Mouse (Mus musculus): Measurements from ENCODE around the gene Snw1. TPM values are rescaled to one million over a fixed set of nuclear protein-coding genes. Genes with fewer than 3 reads are reported as not detected.

Gene Snw1
- polyA plus RNA-seq, 1 experiment from 2014 or later, result 152 TPM

DNA sequence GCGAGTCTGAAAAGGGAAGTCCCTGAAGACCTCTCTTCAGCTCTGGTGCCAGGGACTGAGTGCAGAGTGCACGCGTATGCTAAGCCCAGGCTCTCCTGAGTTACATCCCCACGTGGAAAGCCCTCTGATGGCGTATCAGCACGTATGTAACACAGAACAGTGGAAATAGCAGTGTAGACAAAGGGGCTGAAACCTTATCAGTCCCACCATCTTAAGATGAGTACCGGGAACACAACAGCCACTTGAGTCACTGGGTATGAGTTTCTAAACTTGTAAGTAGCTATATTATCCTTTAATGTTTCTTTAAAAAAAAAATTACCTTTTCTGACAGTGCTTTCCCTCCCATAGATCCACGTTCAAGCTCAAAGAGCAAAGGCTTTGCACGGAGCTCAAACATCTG, 22.6 kb downstream of the Snw1 start:
- Histone ChIP-seq H3K9ac (replicated peaks) (no peak overlapping the region), H3K4me3 (replicated peaks) (no peak overlapping the region), H3K27me3 (no peaks in the 10 kb centered on the region), H3K9me3 (no peaks in the 10 kb centered on the region), H3K36me3 (peaks cover 85% of the 10 kb centered on the region), H3K4me1 (replicated peaks) (0 out of 2 replicates have a peak, but pooled peaks cover 7% of the 10 kb centered on the region), H3K4me2 (no peak overlapping the region), H3K27ac (no peak overlapping the region)
- no peak for ATAC-seq (ENCODE audit: insufficient number of reproducible peaks, insufficient read depth, low FRiP score, low TSS enrichment, low read depth)
- WGBS, result 89% methylated on average over 9 of the region's 9 CpGs

DNA sequence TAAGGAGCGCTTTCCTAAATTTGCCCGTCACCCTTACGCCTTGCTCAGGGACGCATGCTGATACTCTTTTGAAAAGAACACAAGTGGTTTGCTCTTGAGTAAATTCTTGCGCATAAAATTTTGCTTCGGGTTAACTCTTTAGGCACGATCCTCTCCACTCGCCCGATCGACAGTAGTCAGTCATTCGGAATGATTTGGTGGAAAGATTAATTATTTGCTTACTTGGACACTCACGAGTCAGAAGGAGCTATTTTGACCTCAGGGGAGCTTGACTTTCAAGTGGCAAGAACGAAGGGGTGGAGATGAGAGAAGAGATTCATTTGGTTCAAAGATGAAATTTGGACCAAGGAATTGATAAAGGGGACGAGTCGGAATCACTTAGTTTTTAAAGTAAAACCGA, 27.9 kb downstream of the Snw1 start:
- 3% methylated on average over 16 of the region's 16 CpGs for WGBS
- peak overlapping the region; percentile 75 for H3K4me2 ChIP-seq
- ATAC-seq (ENCODE audit: insufficient number of reproducible peaks, insufficient read depth, low FRiP score, low TSS enrichment, low read depth), result no peak
- H3K4me1 ChIP-seq (replicated peaks), result peaks cover 19% of the 10 kb centered on the region
- no peaks in the 10 kb centered on the region for H3K27me3 ChIP-seq
- peak overlapping the region; percentile 90; the same call in 1 of the 2 replicates for H3K9ac ChIP-seq (replicated peaks)
- peaks cover 58% of the 10 kb centered on the region for H3K36me3 ChIP-seq
- H3K27ac ChIP-seq, result no peak overlapping the region
- H3K4me3 ChIP-seq (replicated peaks), result peak overlapping the region; percentile 94
- no peaks in the 10 kb centered on the region for H3K9me3 ChIP-seq

DNA sequence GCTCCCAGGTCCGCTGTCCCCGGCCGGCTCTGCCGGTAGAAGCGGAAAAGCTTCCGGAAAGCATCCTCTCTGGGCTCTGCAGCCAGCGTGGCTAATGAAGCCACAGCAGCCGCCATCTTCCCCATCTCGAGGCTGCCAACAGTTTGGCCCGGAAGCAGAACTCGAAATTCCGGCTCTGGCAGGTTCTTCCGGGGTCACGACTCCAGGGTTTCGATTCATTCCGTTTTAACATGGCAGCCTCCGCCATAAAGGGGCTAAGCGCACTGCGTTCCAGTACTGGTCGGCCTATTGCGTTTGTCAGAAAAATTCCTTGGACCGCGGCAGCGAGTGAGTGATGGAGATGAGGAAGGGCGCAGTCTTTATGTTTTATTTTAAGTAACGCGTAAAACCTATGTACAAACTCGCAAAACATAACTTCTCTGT, 28.4 kb downstream of the Snw1 start, which contains the start of the genes Slirp and Alkbh1:
Gene Slirp, plus strand, starts transcription at position 197 of the 423 bp plus-strand sequence.
Gene Alkbh1, minus strand, starts transcription at position 318 of the 423 bp plus-strand sequence.
- H3K27me3 ChIP-seq, result no peaks in the 10 kb centered on the region
- WGBS, result under 1% methylated on average over 28 of the region's 28 CpGs
- H3K9ac ChIP-seq (replicated peaks), result peak within 1 kb of the TSS; percentile 90
- H3K4me1 ChIP-seq (replicated peaks), result peaks cover 19% of the 10 kb centered on the region
- H3K27ac ChIP-seq, result peak within 1 kb of the TSS; percentile 89
- peak within 1 kb of the TSS; percentile 94 for H3K4me3 ChIP-seq (replicated peaks)
- H3K36me3 ChIP-seq, result peaks cover 58% of the 10 kb centered on the region
- peak; percentile 92 for ATAC-seq (ENCODE audit: insufficient number of reproducible peaks, insufficient read depth, low FRiP score, low TSS enrichment, low read depth)
- peak within 1 kb of the TSS; percentile 75 for H3K4me2 ChIP-seq
- H3K9me3 ChIP-seq, result no peaks in the 10 kb centered on the region

DNA sequence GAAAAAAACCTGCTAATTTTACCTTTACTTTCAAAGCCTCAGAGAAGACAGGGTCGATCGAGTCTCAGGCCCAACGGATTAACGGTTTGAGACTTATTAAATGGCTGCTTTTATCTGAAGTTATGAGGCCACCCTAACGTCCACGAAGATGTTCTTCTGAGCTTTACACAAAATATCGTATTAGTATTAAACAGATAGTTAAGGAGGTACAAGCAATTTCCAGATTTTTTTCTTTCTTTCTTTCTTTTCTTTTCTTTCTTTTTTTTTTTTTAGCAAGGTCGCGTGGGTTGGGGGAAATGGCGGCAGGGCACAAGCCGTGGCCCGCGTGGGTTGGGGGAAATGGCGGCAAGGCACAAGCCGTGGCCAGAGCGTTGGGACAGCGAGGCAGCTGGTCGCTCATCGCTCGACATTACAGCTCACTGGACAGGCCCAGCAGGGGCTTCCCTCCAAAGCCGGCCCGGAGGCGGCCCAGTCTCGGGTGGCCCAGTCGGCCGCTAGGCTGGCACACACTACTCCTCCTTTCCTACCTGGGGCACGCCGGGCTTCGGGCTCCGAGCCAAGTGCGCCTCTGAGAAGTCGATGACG, 28.9 kb downstream of the Snw1 start:
- peak overlapping the region; percentile 89 for H3K27ac ChIP-seq

DNA sequence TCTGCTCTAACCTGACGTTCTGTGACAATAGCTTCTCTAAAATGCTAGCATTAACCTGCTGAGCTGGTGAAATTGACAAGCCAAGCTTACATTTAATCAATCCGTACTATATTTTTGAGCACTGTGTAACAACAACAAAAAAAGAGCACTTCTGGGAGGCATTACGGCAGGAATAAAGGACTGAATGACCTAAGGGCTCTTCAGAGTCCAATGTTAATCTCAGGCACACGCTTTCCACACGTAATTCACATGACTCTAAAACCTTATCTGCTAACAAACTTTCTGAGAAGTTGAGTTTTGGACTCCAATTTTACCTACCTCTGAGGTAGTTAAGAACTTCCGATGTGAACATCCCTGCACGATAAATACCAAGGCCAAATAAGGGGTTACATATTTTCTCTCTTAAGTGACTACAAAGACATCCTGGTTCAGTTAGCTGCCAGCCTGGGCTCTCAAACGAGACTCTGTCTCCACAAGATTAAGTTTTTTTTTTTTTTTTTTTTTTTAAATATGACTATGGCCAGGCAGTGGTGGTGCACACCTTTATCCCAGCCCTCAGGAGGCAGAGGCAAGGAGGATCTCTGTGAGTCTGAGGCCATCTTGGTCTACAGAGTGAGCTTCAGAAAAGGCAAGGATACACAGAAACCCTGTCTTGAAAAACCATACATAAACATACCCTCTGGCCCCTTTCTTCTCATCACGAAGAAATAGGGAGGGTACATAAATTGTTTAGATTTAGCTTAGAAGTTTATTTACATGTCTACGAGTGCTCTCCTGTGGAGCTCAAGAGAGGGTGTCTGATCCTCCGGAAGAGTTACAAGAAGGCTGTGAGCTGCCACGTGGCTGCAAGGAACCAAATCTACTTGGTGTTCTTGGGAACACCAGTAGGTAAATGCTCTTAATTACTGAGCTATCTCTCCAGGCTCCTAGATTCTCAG, 29.6 kb downstream of the Snw1 start:
- peaks cover 58% of the 10 kb centered on the region for H3K36me3 ChIP-seq
- 28% methylated on average over 12 of the region's 12 CpGs for WGBS

More for the DNA sequence above, 28.9 kb downstream of the Snw1 start:
- H3K4me3 ChIP-seq (replicated peaks), result peak overlapping the region; percentile 94
- under 1% methylated on average over 32 of the region's 33 CpGs for WGBS
- H3K9me3 ChIP-seq, result no peaks in the 10 kb centered on the region
- H3K9ac ChIP-seq (replicated peaks), result peak overlapping the region; percentile 90
- no peaks in the 10 kb centered on the region for H3K27me3 ChIP-seq
- peak; percentile 81 for ATAC-seq (ENCODE audit: insufficient number of reproducible peaks, insufficient read depth, low FRiP score, low TSS enrichment, low read depth)
- H3K36me3 ChIP-seq, result peaks cover 58% of the 10 kb centered on the region
- peaks cover 19% of the 10 kb centered on the region for H3K4me1 ChIP-seq (replicated peaks)
- H3K4me2 ChIP-seq, result peak overlapping the region; percentile 75

DNA sequence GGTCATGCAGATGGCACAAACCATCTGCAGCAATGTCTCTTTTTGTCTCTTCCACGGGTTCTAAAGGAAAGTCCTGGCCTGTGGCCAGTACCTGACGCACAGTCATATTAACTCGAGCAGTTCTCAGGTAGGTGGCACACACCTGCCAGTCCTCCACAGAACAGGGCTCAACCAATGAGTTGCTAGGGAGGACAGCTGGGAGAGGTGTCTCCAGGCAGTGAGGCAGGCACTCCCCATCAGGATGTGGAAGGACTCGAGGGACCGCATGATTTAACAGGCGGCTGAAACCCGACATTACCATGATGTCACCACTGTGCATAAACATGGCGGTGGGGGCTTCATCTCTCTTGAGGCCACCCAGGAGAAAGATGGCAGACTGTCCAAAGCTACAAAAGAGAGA, 43.2 kb downstream of the Snw1 start:
- Histone ChIP-seq H3K27me3 (no peaks in the 10 kb centered on the region), H3K4me1 (replicated peaks) (no peaks in the 10 kb centered on the region), H3K4me2 (no peak overlapping the region), H3K4me3 (replicated peaks) (no peak overlapping the region), H3K9me3 (no peaks in the 10 kb centered on the region), H3K27ac (no peak overlapping the region), H3K9ac (replicated peaks) (no peak overlapping the region), H3K36me3 (peaks cover 93% of the 10 kb centered on the region)
- no peak for ATAC-seq (ENCODE audit: insufficient number of reproducible peaks, insufficient read depth, low FRiP score, low TSS enrichment, low read depth)
- WGBS, result 80% methylated on average over 8 of the region's 8 CpGs

More for the DNA sequence above, 29.6 kb downstream of the Snw1 start:
- peak overlapping the region; percentile 90 for H3K9ac ChIP-seq (replicated peaks)
- peak overlapping the region; percentile 75 for H3K4me2 ChIP-seq
- H3K4me1 ChIP-seq (replicated peaks), result peaks cover 19% of the 10 kb centered on the region
- no peak overlapping the region for H3K27ac ChIP-seq
- no peaks in the 10 kb centered on the region for H3K9me3 ChIP-seq
- no peak for ATAC-seq (ENCODE audit: insufficient number of reproducible peaks, insufficient read depth, low FRiP score, low TSS enrichment, low read depth)
- peak overlapping the region; percentile 94 for H3K4me3 ChIP-seq (replicated peaks)
- no peaks in the 10 kb centered on the region for H3K27me3 ChIP-seq

DNA sequence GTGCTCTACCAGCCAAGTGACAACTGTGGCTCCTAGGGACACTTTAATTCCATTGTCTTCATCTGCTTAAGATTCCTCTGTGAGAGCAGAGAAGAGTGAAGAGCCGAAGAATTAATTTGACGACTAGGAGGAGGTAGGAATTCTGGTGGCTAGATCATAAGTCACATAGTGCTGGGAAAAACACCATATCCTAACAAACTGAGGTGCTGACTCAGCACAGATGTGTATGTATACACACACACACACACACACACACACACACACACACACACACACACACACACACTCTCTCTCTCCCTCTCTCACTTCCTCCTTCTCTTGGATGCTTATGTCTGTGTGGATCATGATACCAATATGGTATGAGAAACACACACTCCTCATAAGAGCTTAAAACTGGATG, 43.8 kb downstream of the Snw1 start:
- 88% methylated on average over 2 of the region's 2 CpGs for WGBS
- Histone ChIP-seq H3K4me1 (replicated peaks) (no peaks in the 10 kb centered on the region), H3K9ac (replicated peaks) (no peak overlapping the region), H3K36me3 (peaks cover 93% of the 10 kb centered on the region), H3K27ac (no peak overlapping the region), H3K4me2 (no peak overlapping the region), H3K9me3 (no peaks in the 10 kb centered on the region), H3K27me3 (no peaks in the 10 kb centered on the region), H3K4me3 (replicated peaks) (no peak overlapping the region)
- ATAC-seq (ENCODE audit: insufficient number of reproducible peaks, insufficient read depth, low FRiP score, low TSS enrichment, low read depth), result no peak

DNA sequence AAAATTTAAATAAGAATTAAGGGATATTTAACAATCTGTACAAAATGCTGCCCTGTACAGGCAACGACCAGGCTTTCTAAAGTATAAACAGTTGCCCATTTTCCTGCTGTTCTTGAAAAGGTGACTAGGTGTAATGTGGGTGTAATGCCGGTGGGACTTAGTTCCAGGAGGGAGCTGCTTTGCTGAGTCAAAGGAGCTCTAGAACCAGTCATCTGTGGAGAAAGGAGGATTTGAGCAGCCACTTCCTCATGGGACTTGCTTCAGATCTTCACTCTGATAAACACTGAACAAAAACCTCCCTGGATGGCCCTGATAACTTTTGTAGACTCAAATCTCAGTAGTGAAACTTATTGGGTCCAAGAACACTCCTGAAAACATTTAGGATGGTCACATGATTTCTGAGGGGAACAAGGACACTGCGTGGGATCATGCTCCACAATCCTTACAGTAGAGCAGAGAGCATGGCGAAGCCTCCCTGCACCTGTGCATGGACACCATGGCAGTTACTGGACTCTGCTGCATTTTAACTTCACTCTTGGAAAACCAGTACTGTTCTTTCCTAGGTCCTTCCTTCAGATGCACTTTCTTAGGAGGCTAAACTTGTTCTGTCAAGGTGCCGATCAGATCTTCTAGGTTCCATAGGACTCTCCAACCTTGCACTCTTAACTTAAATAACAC, 45.6 kb downstream of the Snw1 start:
- Histone ChIP-seq H3K36me3 (peaks cover 84% of the 10 kb centered on the region), H3K9ac (replicated peaks) (no peak overlapping the region), H3K4me3 (replicated peaks) (no peak overlapping the region), H3K4me1 (replicated peaks) (no peaks in the 10 kb centered on the region), H3K9me3 (no peaks in the 10 kb centered on the region), H3K27me3 (no peaks in the 10 kb centered on the region), H3K4me2 (no peak overlapping the region), H3K27ac (no peak overlapping the region)
- 93% methylated on average over 5 of the region's 5 CpGs for WGBS
- ATAC-seq (ENCODE audit: insufficient number of reproducible peaks, insufficient read depth, low FRiP score, low TSS enrichment, low read depth), result no peak

DNA sequence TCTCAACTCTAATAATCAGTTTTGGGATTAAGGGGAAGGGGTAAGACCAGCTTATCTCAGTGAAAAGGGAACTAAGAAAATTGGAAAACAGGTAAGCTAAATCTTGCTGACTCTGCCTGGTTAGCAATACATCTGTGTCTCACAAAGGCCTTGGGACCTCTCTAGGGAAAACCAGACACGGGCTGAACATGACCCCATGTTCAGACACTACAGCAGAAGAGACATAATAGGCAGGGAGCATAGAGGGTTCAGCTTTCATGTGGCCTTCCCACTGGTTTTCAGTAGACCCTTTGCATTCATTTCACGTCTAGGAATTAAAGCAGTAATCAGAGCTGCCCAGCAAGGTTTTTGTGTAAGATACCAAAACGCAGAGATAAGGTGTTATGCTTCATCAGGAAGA, 47.6 kb downstream of the Snw1 start:
- Histone ChIP-seq H3K9ac (replicated peaks) (no peak overlapping the region), H3K4me1 (replicated peaks) (no peaks in the 10 kb centered on the region), H3K4me3 (replicated peaks) (no peak overlapping the region), H3K27me3 (no peaks in the 10 kb centered on the region), H3K27ac (no peak overlapping the region), H3K9me3 (no peaks in the 10 kb centered on the region), H3K36me3 (peaks cover 65% of the 10 kb centered on the region), H3K4me2 (no peak overlapping the region)
- 47% methylated on average over 3 of the region's 3 CpGs for WGBS
- ATAC-seq (ENCODE audit: insufficient number of reproducible peaks, insufficient read depth, low FRiP score, low TSS enrichment, low read depth), result no peak

DNA sequence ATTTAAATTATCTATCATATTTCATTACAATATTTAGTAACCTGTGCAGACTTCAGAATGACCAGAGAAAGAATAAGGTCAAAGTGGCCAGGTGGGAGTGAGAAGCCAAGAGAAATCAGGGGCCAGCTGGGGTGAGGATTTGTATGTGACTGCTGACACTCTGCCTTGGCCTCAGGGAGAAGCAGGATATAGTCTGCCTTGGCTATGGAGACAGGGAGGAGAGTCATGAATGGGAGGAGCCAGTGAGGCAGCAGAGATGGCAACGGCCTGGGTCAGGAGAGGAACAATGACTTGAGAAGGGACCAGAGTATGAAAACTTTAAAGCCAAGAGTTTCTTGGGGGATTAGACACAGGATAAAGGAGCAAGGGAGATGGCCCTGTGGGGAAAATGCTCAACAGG, 48.4 kb downstream of the Snw1 start:
- H3K9ac ChIP-seq (replicated peaks), result no peak overlapping the region
- no peak overlapping the region for H3K27ac ChIP-seq
- peaks cover 57% of the 10 kb centered on the region for H3K36me3 ChIP-seq
- H3K9me3 ChIP-seq, result no peaks in the 10 kb centered on the region
- no peak overlapping the region for H3K4me2 ChIP-seq
- 69% methylated on average over 1 of the region's 1 CpGs for WGBS
- no peaks in the 10 kb centered on the region for H3K4me1 ChIP-seq (replicated peaks)
- H3K4me3 ChIP-seq (replicated peaks), result no peak overlapping the region
- no peak for ATAC-seq (ENCODE audit: insufficient number of reproducible peaks, insufficient read depth, low FRiP score, low TSS enrichment, low read depth)
- H3K27me3 ChIP-seq, result no peaks in the 10 kb centered on the region
